8 mouse cellular contexts compared by ENCODE assay signal in genomic region chr6:136803739-136804633, GRCm38 (mm10). TPM values are rescaled to one million over a fixed set of nuclear protein-coding genes. Genes with fewer than 3 reads are reported as not detected.
A peak's percentile ranks its signal among the peaks of the same experiment; 100 is the strongest.
DNase-seq lines count a peak whose midpoint lies in the region; ATAC-seq and TF ChIP-seq lines count a peak whose summit lies in the region.

Hist4h4 (minus strand) TSS chr6:136804415.

- WGBS in forebrain, embryonic 11.5 days, result under 1% methylated on average over 50 of the region's 50 CpGs
- WGBS in heart, postnatal 0 days, result under 1% methylated on average over 50 of the region's 50 CpGs
- 2% methylated on average over 50 of the region's 50 CpGs for WGBS in liver, postnatal 0 days (ENCODE audit: insufficient replicate concordance)
- WGBS in neural tube, embryonic 14.5 days, result under 1% methylated on average over 50 of the region's 50 CpGs

- H3K4me2 ChIP-seq in CH12.LX (ENCODE audit: insufficient read depth, low read depth, poor library complexity, severe bottlenecking), result peak within 1 kb of the TSS; percentile 95
- peak within 1 kb of the TSS; percentile 77 for H3K4me2 ChIP-seq in forebrain, embryonic 11.5 days (ENCODE audit: low read depth, low read length, severe bottlenecking)
- peak within 1 kb of the TSS; percentile 73 for H3K4me2 ChIP-seq in heart, postnatal 0 days (ENCODE audit: low read depth, low read length)
- peak within 1 kb of the TSS; percentile 87 for H3K4me2 ChIP-seq in liver, postnatal 0 days (ENCODE audit: low read depth, low read length)
- H3K4me2 ChIP-seq in neural tube, embryonic 14.5 days (ENCODE audit: low read depth, low read length), result peak within 1 kb of the TSS; percentile 78

- peak; percentile 98 for TF ChIP-seq POLR2A in CH12.LX (IDR thresholded peaks at IDR 0.05; ENCODE audit: low read depth, low read length)

- dilution Hi-C loops in CH12.LX (cut with MboI; ENCODE audit: extremely low pct_ligation_motif_present, extremely low pct_unique_long_range_greater_than_20kb, low sequenced_read_pairs), result no loop called here

- ATAC-seq in forebrain, embryonic 11.5 days (replicated peaks; ENCODE audit: low FRiP score), result peak; percentile 74
- ATAC-seq in heart, postnatal 0 days (ENCODE audit: insufficient read depth, low read depth), result peak; percentile 71
- peak; percentile 57 for ATAC-seq in liver, postnatal 0 days
- ATAC-seq in neural tube, embryonic 14.5 days (ENCODE audit: low read depth), result peak; percentile 75

- in situ Hi-C loops in CH12.LX (cut with MboI; ENCODE audit: low pct_ligation_motif_present, low pct_unique_long_range_greater_than_20kb, low sequenced_read_pairs), result no loop called here

- TF ChIP-seq RAD21 in CH12.LX (IDR thresholded peaks at IDR 0.05; ENCODE audit: low read depth, low read length), result no peak

- H3K9me3 ChIP-seq in CH12.LX (replicated peaks; ENCODE audit: low read length), result no peaks in the 10 kb centered on the region
- H3K9me3 ChIP-seq in forebrain, embryonic 11.5 days (ENCODE audit: control insufficient read depth, low read length), result no peaks in the 10 kb centered on the region
- H3K9me3 ChIP-seq in heart, postnatal 0 days (replicated peaks; ENCODE audit: control insufficient read depth, low read length), result no peaks in the 10 kb centered on the region
- no peaks in the 10 kb centered on the region for H3K9me3 ChIP-seq in liver, postnatal 0 days (ENCODE audit: low read length)
- H3K9me3 ChIP-seq in neural tube, embryonic 14.5 days (ENCODE audit: control insufficient read depth, low read length), result no peaks in the 10 kb centered on the region

- TF ChIP-seq CTCF in CH12.LX (conservative IDR thresholded peaks at IDR 0.05 in 1 of 2, IDR thresholded peaks at IDR 0.05 in 1 of 2; ENCODE audit: low read depth in 2 of 2, low read length in 2 of 2), result no peak
- no peak for TF ChIP-seq CTCF in heart, postnatal 0 days (IDR thresholded peaks at IDR 0.05; ENCODE audit: low read depth)
- TF ChIP-seq CTCF in liver, postnatal 0 days (IDR thresholded peaks at IDR 0.05; ENCODE audit: low read depth), result no peak

- H3K79me2 ChIP-seq in CH12.LX (replicated peaks; ENCODE audit: control insufficient read depth, extremely low read depth, insufficient read depth, poor library complexity, severe bottlenecking), result peaks cover 7% of the 10 kb centered on the region

- peak; percentile 94 for DNase-seq in CH12.LX (ENCODE audit: extremely low read depth)
- peak; percentile 99 for DNase-seq in c-Kit-positive CD71-positive TER-119-negative erythroid progenitor cells, embryonic 14.5 days (ENCODE audit: low read depth)
- peak; percentile 92 for DNase-seq in forebrain, embryonic 11.5 days (ENCODE audit: low spot score)
- peak; percentile 90 for DNase-seq in heart, postnatal 0 days (ENCODE audit: low spot score)
- DNase-seq in kidney, postnatal 4 days, result peak; percentile 96
- DNase-seq in liver, postnatal 0 days, result peak; percentile 93
- DNase-seq in testis, postnatal 10 days (ENCODE audit: low spot score), result peak; percentile 98

- H3K9ac ChIP-seq in CH12.LX (ENCODE audit: insufficient read depth, low read depth), result peak within 1 kb of the TSS; percentile 78
- H3K9ac ChIP-seq in forebrain, embryonic 11.5 days (ENCODE audit: low read length), result peak within 1 kb of the TSS; percentile 98
- peak within 1 kb of the TSS; percentile 81 for H3K9ac ChIP-seq in heart, postnatal 0 days (replicated peaks; ENCODE audit: low read depth, low read length)
- H3K9ac ChIP-seq in liver, postnatal 0 days (replicated peaks), result peak within 1 kb of the TSS; percentile 91
- H3K9ac ChIP-seq in neural tube, embryonic 14.5 days (replicated peaks; ENCODE audit: low read depth, low read length), result peak within 1 kb of the TSS; percentile 96

- H3K4me3 ChIP-seq in CH12.LX (replicated peaks in 1 of 3; ENCODE audit: low read depth in 2 of 3, low read length in 2 of 3, poor library complexity in 1 of 3), result peak within 1 kb of the TSS; percentile 48 to 83 (median 56)
- peak within 1 kb of the TSS; percentile 67 for H3K4me3 ChIP-seq in forebrain, embryonic 11.5 days (ENCODE audit: low read depth, low read length)
- peak within 1 kb of the TSS; percentile 67 for H3K4me3 ChIP-seq in heart, postnatal 0 days (ENCODE audit: low read depth, low read length)
- peak within 1 kb of the TSS; percentile 77 for H3K4me3 ChIP-seq in liver, postnatal 0 days (ENCODE audit: low read depth, low read length)
- H3K4me3 ChIP-seq in neural tube, embryonic 14.5 days (ENCODE audit: low read depth, low read length), result peak within 1 kb of the TSS; percentile 83

- no peaks in the 10 kb centered on the region for H3K36me3 ChIP-seq in CH12.LX (replicated peaks in 1 of 2; ENCODE audit: control insufficient read depth in 1 of 2, insufficient read depth in 1 of 2, low read length in 1 of 2)
- H3K36me3 ChIP-seq in forebrain, embryonic 11.5 days (ENCODE audit: control insufficient read depth, insufficient read depth, low read length), result no peaks in the 10 kb centered on the region
- H3K36me3 ChIP-seq in heart, postnatal 0 days (replicated peaks; ENCODE audit: control insufficient read depth, insufficient read depth, low read length), result no peaks in the 10 kb centered on the region
- no peaks in the 10 kb centered on the region for H3K36me3 ChIP-seq in liver, postnatal 0 days (replicated peaks; ENCODE audit: insufficient read depth, low read length)
- H3K36me3 ChIP-seq in neural tube, embryonic 14.5 days (ENCODE audit: control insufficient read depth, insufficient read depth, low read length), result no peaks in the 10 kb centered on the region

- no peak for TF ChIP-seq EP300 in CH12.LX (IDR thresholded peaks at IDR 0.05; ENCODE audit: low read length)
- TF ChIP-seq EP300 in heart, postnatal 0 days (IDR thresholded peaks at IDR 0.05; ENCODE audit: low read depth), result peak; percentile 68
- peak; percentile 89 for TF ChIP-seq EP300 in liver, postnatal 0 days (IDR thresholded peaks at IDR 0.05; ENCODE audit: low read depth)

- no peaks in the 10 kb centered on the region for H3K27me3 ChIP-seq in CH12.LX (replicated peaks)
- no peaks in the 10 kb centered on the region for H3K27me3 ChIP-seq in forebrain, embryonic 11.5 days (ENCODE audit: control insufficient read depth, insufficient read depth, low read length)
- no peaks in the 10 kb centered on the region for H3K27me3 ChIP-seq in heart, postnatal 0 days (ENCODE audit: control insufficient read depth, insufficient read depth, low read length)
- no peaks in the 10 kb centered on the region for H3K27me3 ChIP-seq in liver, postnatal 0 days (ENCODE audit: insufficient read depth, low read length)
- no peaks in the 10 kb centered on the region for H3K27me3 ChIP-seq in neural tube, embryonic 14.5 days (ENCODE audit: control insufficient read depth, insufficient read depth, low read length)

- peaks cover 2 to 35% of the 10 kb centered on the region in 2 experiments; a peak in 2 of 4 replicates for H3K4me1 ChIP-seq in CH12.LX (ENCODE audit: control insufficient read depth in 1 of 2, insufficient read depth in 2 of 2)
- peaks cover 3% of the 10 kb centered on the region for H3K4me1 ChIP-seq in forebrain, embryonic 11.5 days (replicated peaks; ENCODE audit: control insufficient read depth, insufficient read depth, low read length)
- peaks cover 10% of the 10 kb centered on the region for H3K4me1 ChIP-seq in heart, postnatal 0 days (ENCODE audit: control insufficient read depth, insufficient read depth)
- peaks cover 21% of the 10 kb centered on the region for H3K4me1 ChIP-seq in liver, postnatal 0 days (ENCODE audit: insufficient read depth)
- peaks cover 13% of the 10 kb centered on the region; the same call in 1 of the 2 replicates for H3K4me1 ChIP-seq in neural tube, embryonic 14.5 days (ENCODE audit: control insufficient read depth, insufficient read depth, low read length)

- peak within 1 kb of the TSS; percentile 100 for H3K27ac ChIP-seq in CH12.LX (ENCODE audit: insufficient read depth, low read depth)
- peak within 1 kb of the TSS; percentile 100 for H3K27ac ChIP-seq in forebrain, embryonic 11.5 days (ENCODE audit: low read depth, low read length)
- peak within 1 kb of the TSS; percentile 99 for H3K27ac ChIP-seq in heart, postnatal 0 days (ENCODE audit: low read depth)
- H3K27ac ChIP-seq in liver, postnatal 0 days (ENCODE audit: low read depth), result peak within 1 kb of the TSS; percentile 100
- peak within 1 kb of the TSS; percentile 100 for H3K27ac ChIP-seq in neural tube, embryonic 14.5 days (ENCODE audit: low read depth, low read length)

TF ChIP-seq in CH12.LX, 34 proteins besides CTCF, POLR2A, EP300 and RAD21 (continues in another document):
- TF ChIP-seq TCF12 (IDR thresholded peaks at IDR 0.05; ENCODE audit: low read depth, low read length) (peak; percentile 93), HCFC1 (IDR thresholded peaks at IDR 0.05; ENCODE audit: low read depth, low read length) (peak; percentile 85), MAZ (IDR thresholded peaks at IDR 0.05; ENCODE audit: low read depth, low read length) (no peak), POLR2AphosphoS2 (IDR thresholded peaks at IDR 0.05; ENCODE audit: low read depth, low read length) (peak; percentile 99), USF1 (IDR thresholded peaks at IDR 0.05; ENCODE audit: low read depth, low read length) (no peak), MAX (IDR thresholded peaks at IDR 0.05; ENCODE audit: low read length) (no peak; the same call in none of the 2 replicates), ZKSCAN1 (IDR thresholded peaks at IDR 0.05; ENCODE audit: borderline replicate concordance, low read depth, low read length) (no peak), UBTF (IDR thresholded peaks at IDR 0.05; ENCODE audit: low read depth, low read length) (peak; percentile 95), ZNF384 (IDR thresholded peaks at IDR 0.05; ENCODE audit: low read depth, low read length) (peak; percentile 68), ELF1 (IDR thresholded peaks at IDR 0.05; ENCODE audit: low read depth, low read length) (peak; percentile 46; the same call in 1 of the 2 replicates), E2F4 (IDR thresholded peaks at IDR 0.05; ENCODE audit: insufficient replicate concordance, low read depth, low read length) (peak; percentile 84; the same call in 1 of the 2 replicates), BHLHE40 (IDR thresholded peaks at IDR 0.05; ENCODE audit: low read depth, low read length) (no peak), KAT2A (IDR thresholded peaks at IDR 0.05; ENCODE audit: insufficient replicate concordance, low read length) (peak; percentile 27; the same call in 1 of the 2 replicates), ZC3H11A (IDR thresholded peaks at IDR 0.05; ENCODE audit: low read depth, low read length) (no peak)

RNA-seq across cellular contexts. Expression of gene Hist4h4, which starts in this region (rescaled TPM):
- total RNA-seq in CH12.LX (2012; rRNA removed) (78.2 and 135 TPM in 2 replicates), CH12.LX (2014; rRNA removed) (2.7 and 3.6 TPM in 2 replicates)
- 0.16 TPM in 2 replicates for polyA plus RNA-seq in CH12.LX (2012; ENCODE audit: insufficient read length, low read depth)
- 0.45 and 0.53 TPM in 2 replicates for polyA plus RNA-seq in forebrain, embryonic 11.5 days (2014; fragmentation: Nextera tagmentation; extraction: Ambion mirVana)
- total RNA-seq in heart, postnatal 0 days (2014; rRNA removed; ENCODE audit: low replicate concordance), result 88.7 and 119 TPM in 2 replicates
- polyA plus RNA-seq in heart, postnatal 0 days (2015; fragmentation: Nextera tagmentation; extraction: Ambion mirVana), result 0.34 and 0.37 TPM in 2 replicates
- 1.1 and 1.4 TPM in 2 replicates for polyA plus RNA-seq in liver, postnatal 0 days (2015; fragmentation: Nextera tagmentation; extraction: Ambion mirVana)
- polyA plus RNA-seq in neural tube, embryonic 14.5 days (2014; fragmentation: Nextera tagmentation; extraction: Ambion mirVana), result 0.50 and 0.56 TPM in 2 replicates

Comparison
In these comparisons a context has a peak if more than half of its experiments do, and no peak if none do; other contexts are left out.
1. Peak in every context shown above with its lines: DNase-seq, ATAC-seq, H3K4me3 ChIP-seq and H3K27ac ChIP-seq.
2. Peak in DNase-seq, ATAC-seq, H3K4me3 ChIP-seq, H3K27ac ChIP-seq, H3K9ac ChIP-seq and H3K4me2 ChIP-seq in forebrain, embryonic 11.5 days; RNA of the gene not detected or under 1 TPM.
3. Peak in ATAC-seq, H3K4me3 ChIP-seq, H3K27ac ChIP-seq, H3K9ac ChIP-seq and H3K4me2 ChIP-seq in neural tube, embryonic 14.5 days; RNA of the gene not detected or under 1 TPM.